Mouse (Mus musculus) stomach, postnatal 0 days (tissue): Measurements from ENCODE around the gene Cox18.

Experiments
- CTCF ChIP-seq: IDR thresholded peaks from 2 replicates; pipeline ENCODE4 v1.5.1; 2016; ENCODE audit warnings: antibody characterized with exemption, low read depth, mild to moderate bottlenecking, moderate library complexity
- EP300 ChIP-seq: optimal IDR thresholded peaks from 2 replicates; pipeline ENCODE3; 2016; ENCODE audit warnings: antibody characterized with exemption

GRCm38 (mm10) chr5:90245416-90245815, 21.6 kb upstream of the Cox18 start:
- TF ChIP-seq EP300 (no peak), CTCF (no peak)
